Mouse (Mus musculus): ENCODE measurements around the gene Dph7. TPM values are rescaled to one million over a fixed set of nuclear protein-coding genes. Genes with fewer than 3 reads are reported as not detected.

Gene Dph7
- total RNA-seq, 1 experiment: 23.7 TPM

GRCm38 (mm10) chr2:24995332-24995731 is 33.1 kb downstream of the Dph7 start:
- H3K36me3 ChIP-seq (ENCODE audit: control insufficient read depth, insufficient read depth, low read length, poor library complexity, severe bottlenecking): no peaks in the 10 kb centered on the region
- no peaks in the 10 kb centered on the region for H3K9me3 ChIP-seq (ENCODE audit: control insufficient read depth, insufficient read depth, low read depth, low read length)
- in situ Hi-C loops (cut with MboI; ENCODE audit: low sequenced_read_pairs in 2 of 2, unreplicated experiment in 2 of 2): no loop called here
- H3K27ac ChIP-seq (ENCODE audit: insufficient read depth, low read depth, low read length, poor library complexity, severe bottlenecking): no peak overlapping the region
- no peak for DNase-seq (ENCODE audit: low read depth, low spot score)
- H3K4me1 ChIP-seq (ENCODE audit: control insufficient read depth in 2 of 2, insufficient read depth in 2 of 2, low read length in 2 of 2, poor library complexity in 1 of 2): no peaks in the 10 kb centered on the region
- H3K4me3 ChIP-seq (ENCODE audit: insufficient read depth in 1 of 2, low read depth in 1 of 2, low read length in 2 of 2, poor library complexity in 1 of 2, severe bottlenecking in 1 of 2): no peak overlapping the region
- no peak for TF ChIP-seq CHD2 (IDR thresholded peaks at IDR 0.05; ENCODE audit: low read depth, low read length)
- H3K9ac ChIP-seq (ENCODE audit: insufficient read depth, low read depth, low read length, poor library complexity, severe bottlenecking): no peak overlapping the region

- in situ Hi-C loops (cut with MboI; ENCODE audit: low sequenced_read_pairs in 2 of 2, unreplicated experiment in 2 of 2): no loop called here
- Histone ChIP-seq H3K9ac (ENCODE audit: insufficient read depth, low read depth, low read length, poor library complexity, severe bottlenecking) (no peak overlapping the region), H3K27ac (ENCODE audit: insufficient read depth, low read depth, low read length, poor library complexity, severe bottlenecking) (no peak overlapping the region), H3K9me3 (ENCODE audit: control insufficient read depth, insufficient read depth, low read depth, low read length) (no peaks in the 10 kb centered on the region), H3K4me3 (ENCODE audit: insufficient read depth in 1 of 2, low read depth in 1 of 2, low read length in 2 of 2, poor library complexity in 1 of 2, severe bottlenecking in 1 of 2) (no peak overlapping the region), H3K4me1 (ENCODE audit: control insufficient read depth in 2 of 2, insufficient read depth in 2 of 2, low read length in 2 of 2, poor library complexity in 1 of 2) (no peaks in the 10 kb centered on the region; a peak in 1 of 4 replicates), H3K36me3 (ENCODE audit: control insufficient read depth, insufficient read depth, low read length, poor library complexity, severe bottlenecking) (no peaks in the 10 kb centered on the region)
- DNase-seq (ENCODE audit: low read depth, low spot score): no peak
- no peak for TF ChIP-seq MAFK (IDR thresholded peaks at IDR 0.05; ENCODE audit: insufficient read depth, low read depth, low read length)
- TF ChIP-seq ZC3H11A (IDR thresholded peaks at IDR 0.05; ENCODE audit: borderline replicate concordance, low read depth, low read length): no peak
- TF ChIP-seq ZNF384 (IDR thresholded peaks at IDR 0.05; ENCODE audit: low read depth, low read length): no peak
- no peak for TF ChIP-seq HCFC1 (IDR thresholded peaks at IDR 0.05; ENCODE audit: borderline replicate concordance, insufficient read depth, low read length)
- TF ChIP-seq CHD2 (IDR thresholded peaks at IDR 0.05; ENCODE audit: low read depth, low read length): no peak
These were observed 34.3 kb downstream of the Dph7 start for GRCm38 (mm10) chr2:24996471-24996870.

- no peak for TF ChIP-seq CHD2 (IDR thresholded peaks at IDR 0.05; ENCODE audit: low read depth, low read length)
- no peak for TF ChIP-seq ZC3H11A (IDR thresholded peaks at IDR 0.05; ENCODE audit: borderline replicate concordance, low read depth, low read length)
- TF ChIP-seq HCFC1 (IDR thresholded peaks at IDR 0.05; ENCODE audit: borderline replicate concordance, insufficient read depth, low read length): no peak
- no peak for TF ChIP-seq MAFK (IDR thresholded peaks at IDR 0.05; ENCODE audit: insufficient read depth, low read depth, low read length)
- no peak for TF ChIP-seq ZNF384 (IDR thresholded peaks at IDR 0.05; ENCODE audit: low read depth, low read length)
- Histone ChIP-seq H3K9me3 (ENCODE audit: control insufficient read depth, insufficient read depth, low read depth, low read length) (no peaks in the 10 kb centered on the region), H3K9ac (ENCODE audit: insufficient read depth, low read depth, low read length, poor library complexity, severe bottlenecking) (no peak overlapping the region), H3K36me3 (ENCODE audit: control insufficient read depth, insufficient read depth, low read length, poor library complexity, severe bottlenecking) (no peaks in the 10 kb centered on the region), H3K4me1 (ENCODE audit: control insufficient read depth in 2 of 2, insufficient read depth in 2 of 2, low read length in 2 of 2, poor library complexity in 1 of 2) (no peaks in the 10 kb centered on the region; a peak in 1 of 4 replicates), H3K27ac (ENCODE audit: insufficient read depth, low read depth, low read length, poor library complexity, severe bottlenecking) (no peak overlapping the region), H3K4me3 (ENCODE audit: insufficient read depth in 1 of 2, low read depth in 1 of 2, low read length in 2 of 2, poor library complexity in 1 of 2, severe bottlenecking in 1 of 2) (no peak overlapping the region)
- in situ Hi-C loops (cut with MboI; ENCODE audit: low sequenced_read_pairs in 2 of 2, unreplicated experiment in 2 of 2): no loop called here
- no peak for DNase-seq (ENCODE audit: low read depth, low spot score)
These were observed 38.5 kb downstream of the Dph7 start for GRCm38 (mm10) chr2:25000544-25001235.

- TF ChIP-seq ZC3H11A (IDR thresholded peaks at IDR 0.05; ENCODE audit: borderline replicate concordance, low read depth, low read length) (no peak), CHD2 (IDR thresholded peaks at IDR 0.05; ENCODE audit: low read depth, low read length) (no peak), MAFK (IDR thresholded peaks at IDR 0.05; ENCODE audit: insufficient read depth, low read depth, low read length) (no peak), ZNF384 (IDR thresholded peaks at IDR 0.05; ENCODE audit: low read depth, low read length) (no peak), HCFC1 (IDR thresholded peaks at IDR 0.05; ENCODE audit: borderline replicate concordance, insufficient read depth, low read length) (no peak)
- DNase-seq (ENCODE audit: low read depth, low spot score): no peak
- Histone ChIP-seq H3K4me3 (ENCODE audit: insufficient read depth in 1 of 2, low read depth in 1 of 2, low read length in 2 of 2, poor library complexity in 1 of 2, severe bottlenecking in 1 of 2) (no peak overlapping the region), H3K27ac (ENCODE audit: insufficient read depth, low read depth, low read length, poor library complexity, severe bottlenecking) (no peak overlapping the region), H3K9ac (ENCODE audit: insufficient read depth, low read depth, low read length, poor library complexity, severe bottlenecking) (no peak overlapping the region), H3K36me3 (ENCODE audit: control insufficient read depth, insufficient read depth, low read length, poor library complexity, severe bottlenecking) (no peaks in the 10 kb centered on the region), H3K4me1 (ENCODE audit: control insufficient read depth in 2 of 2, insufficient read depth in 2 of 2, low read length in 2 of 2, poor library complexity in 1 of 2) (no peaks in the 10 kb centered on the region; a peak in 1 of 4 replicates), H3K9me3 (ENCODE audit: control insufficient read depth, insufficient read depth, low read depth, low read length) (no peaks in the 10 kb centered on the region)
- in situ Hi-C loops (cut with MboI; ENCODE audit: low sequenced_read_pairs in 2 of 2, unreplicated experiment in 2 of 2): no loop called here
These were observed 42.0 kb downstream of the Dph7 start for GRCm38 (mm10) chr2:25003946-25004786.
